Comparison of ENCODE assay signal across 11 mouse cellular contexts in the genomic region with DNA sequence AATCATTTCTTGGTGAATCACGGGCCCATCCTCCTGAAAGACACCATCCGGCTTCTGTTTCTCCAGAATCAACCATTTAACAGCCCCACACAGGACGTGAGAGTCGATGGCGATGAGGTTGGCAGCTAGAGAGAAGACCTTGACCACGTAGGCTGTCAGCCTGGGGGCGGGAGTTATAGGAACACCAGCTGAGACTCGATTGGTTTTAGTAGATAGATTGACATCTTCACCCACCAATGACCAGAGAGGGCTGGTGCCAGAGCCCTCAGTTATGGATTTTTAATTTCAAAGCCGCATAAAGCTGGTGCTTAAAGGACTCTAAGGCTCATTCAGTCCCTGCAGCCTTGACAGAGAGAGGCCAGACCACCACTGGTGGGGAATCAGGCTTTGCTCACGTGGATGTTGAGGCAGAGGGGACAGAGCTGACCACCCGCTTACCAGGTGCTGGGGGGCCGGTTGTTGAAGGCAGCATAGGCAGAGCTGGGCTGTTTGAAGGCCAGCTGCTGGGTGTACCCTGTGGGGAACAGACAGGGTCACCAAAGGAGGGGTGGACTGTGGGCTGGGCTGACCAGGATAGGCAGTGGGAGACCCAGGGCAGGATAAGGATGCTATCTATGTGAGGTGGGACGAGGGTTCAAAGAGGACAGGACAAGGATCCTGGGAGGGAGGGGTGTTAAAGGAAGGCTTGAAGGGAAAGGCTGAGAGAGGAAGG. TPM values are rescaled to one million over a fixed set of nuclear protein-coding genes. Genes with fewer than 3 reads are reported as not detected.
A peak's percentile ranks its signal among the peaks of the same experiment; 100 is the strongest.
DNase-seq lines count a peak whose midpoint lies in the region; ATAC-seq lines count a peak whose summit lies in the region.
"Had no signal": no experiment of that assay in that cellular context is flagged by ENCODE, and none has a peak within 500 bp of the region (broad histone marks: within the 10 kb centered on the region; RNA-seq: fewer than 3 reads in every experiment).

No protein-coding gene starts in this region.

- H3K4me3 ChIP-seq in forebrain, embryonic 14.5 days (ENCODE audit: low read depth, low read length): no peak overlapping the region

- no peaks in the 10 kb centered on the region for H3K9me3 ChIP-seq in forebrain, embryonic 14.5 days (replicated peaks; ENCODE audit: control insufficient read depth, low read length)

- H3K36me3 ChIP-seq in forebrain, embryonic 14.5 days (ENCODE audit: control insufficient read depth, insufficient read depth, low read length): no peaks in the 10 kb centered on the region

- DNase-seq in cerebellum, postnatal 10 days: peak; percentile 69 to 71
- DNase-seq in A20 (ENCODE audit: low read depth, low spot score): peak; percentile 81
- DNase-seq in forebrain, embryonic 14.5 days (ENCODE audit: low spot score): peak; percentile 71
- peak; percentile 61 for DNase-seq in mesoderm, embryonic 11.5 days (ENCODE audit: low read depth, low spot score)
- no peak for DNase-seq in gastrocnemius, postnatal 10 days
- DNase-seq in heart, postnatal 14 days: no peak
- DNase-seq in left cerebral cortex, adult 11 months (ENCODE audit: low spot score): no peak
- DNase-seq: kidney, adult 8-10 months had no signal

- H3K9ac ChIP-seq in forebrain, embryonic 14.5 days (ENCODE audit: low read length): no peak overlapping the region; the same call in 1 of the 2 replicates

- no peak for ATAC-seq in cerebellum, adult (ENCODE audit: insufficient number of reproducible peaks, low FRiP score, low TSS enrichment)
- ATAC-seq in forebrain, embryonic 14.5 days: peak; percentile 76

- H3K27ac ChIP-seq in forebrain, embryonic 14.5 days (ENCODE audit: low read depth, low read length): no peak overlapping the region

- H3K27me3 ChIP-seq in forebrain, embryonic 14.5 days (replicated peaks; ENCODE audit: control insufficient read depth, insufficient read depth, low read length): no peaks in the 10 kb centered on the region

- 53% methylated on average over 13 of the region's 13 CpGs for WGBS in forebrain, embryonic 14.5 days

- H3K4me1 ChIP-seq in forebrain, embryonic 14.5 days (ENCODE audit: control insufficient read depth, insufficient read depth, low read length): no peaks in the 10 kb centered on the region

- intact Hi-C loops in heart, postnatal 14 days (cut with DNase I): no loop called here

- no peak overlapping the region for H3K4me2 ChIP-seq in forebrain, embryonic 14.5 days (ENCODE audit: low read length)

RNA-seq across cellular contexts. Expression of a gene that starts 13.1 kb away (rescaled TPM):
- polyA plus RNA-seq in forebrain, embryonic 14.5 days (2014; fragmentation: Nextera tagmentation; extraction: Ambion mirVana): 0.71 and 0.90 TPM in 2 replicates
- 1 to 10 TPM; 1.6 to 3.5 TPM for total RNA-seq in gastrocnemius, postnatal 10 days (2021)
- total RNA-seq in heart, postnatal 14 days (2021): 10 to 100 TPM; 47.9 to 65.0 TPM

RNA-seq across cellular contexts. Expression of a gene that starts 20.9 kb away (rescaled TPM):
- polyA plus RNA-seq in forebrain, embryonic 14.5 days (2014; fragmentation: Nextera tagmentation; extraction: Ambion mirVana): not detected in 2 replicates
- under 1 TPM in 1 of 2 experiments, not detected in 1; 0.14 TPM for total RNA-seq in gastrocnemius, postnatal 10 days (2021)
- under 1 TPM in 1 of 2 experiments, not detected in 1; 0.22 TPM for total RNA-seq in heart, postnatal 14 days (2021)
- polyA plus RNA-seq: C2C12; cortical plate, adult 2 months had no signal

RNA-seq across cellular contexts. Expression of a gene that starts 33.4 kb away (rescaled TPM):
- polyA plus RNA-seq in forebrain, embryonic 14.5 days (2014; fragmentation: Nextera tagmentation; extraction: Ambion mirVana): 19.3 and 19.6 TPM in 2 replicates
- total RNA-seq in gastrocnemius, postnatal 10 days (2021): 10 to 100 TPM; 22.0 to 23.8 TPM
- 10 to 100 TPM; 25.9 to 26.8 TPM for total RNA-seq in heart, postnatal 14 days (2021)

RNA-seq across cellular contexts. Expression of a gene that starts 34.4 kb away (rescaled TPM):
- 10.4 and 11.8 TPM in 2 replicates for polyA plus RNA-seq in forebrain, embryonic 14.5 days (2014; fragmentation: Nextera tagmentation; extraction: Ambion mirVana)
- total RNA-seq in gastrocnemius, postnatal 10 days (2021): 10 to 100 TPM; 69.1 to 74.4 TPM
- 10 to 100 TPM; 72.3 to 77.5 TPM for total RNA-seq in heart, postnatal 14 days (2021)

Comparison
In these comparisons a context has a peak if more than half of its experiments do, and no peak if none do; other contexts are left out.
1. DNase-seq: peak in cerebellum, postnatal 10 days (2 of 2), A20 (single experiment), forebrain, embryonic 14.5 days (single experiment) and mesoderm, embryonic 11.5 days (single experiment); none in gastrocnemius, postnatal 10 days (single experiment), heart, postnatal 14 days (0 of 2) and left cerebral cortex, adult 11 months (single experiment).
2. RNA of a gene that starts 13.1 kb away (total RNA-seq): 47.9 to 65.0 TPM in heart, postnatal 14 days; 1.6 to 3.5 TPM in gastrocnemius, postnatal 10 days; every median in the first group is over 10 times any median in the second.